Mouse (Mus musculus): ENCODE data around the gene Chd4.

DNA sequence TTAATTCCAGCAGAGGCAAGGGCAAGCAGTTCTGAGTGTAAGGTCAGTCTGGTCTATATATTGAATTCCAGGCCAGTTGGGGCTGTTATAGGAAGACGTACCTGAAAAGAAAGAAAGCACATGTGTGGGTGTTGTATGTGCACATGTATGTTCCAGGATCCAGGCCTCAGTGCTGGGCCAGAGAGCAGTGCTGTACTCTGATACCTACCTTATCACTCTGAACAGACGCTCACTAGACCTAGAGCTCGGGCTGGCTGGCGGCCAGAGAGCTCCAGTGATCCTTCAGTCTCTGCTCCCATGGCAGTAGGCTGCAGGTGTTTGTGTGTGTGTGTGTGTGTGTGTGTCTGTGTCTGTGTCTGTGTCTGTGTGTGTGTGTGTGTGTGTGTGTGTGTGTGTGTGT, 8.4 kb downstream of the Chd4 start:
- TF ChIP-seq MAX (IDR thresholded peaks at IDR 0.05; ENCODE audit: low read depth) (no peak), POLR2A (IDR thresholded peaks at IDR 0.05; ENCODE audit: insufficient read length, low read depth) (no peak), CEBPB (IDR thresholded peaks at IDR 0.05; ENCODE audit: insufficient read depth, poor library complexity, severe bottlenecking) (no peak), POLR2AphosphoS2 (IDR thresholded peaks at IDR 0.05; ENCODE audit: insufficient read length, low read depth) (no peak), TCF12 (IDR thresholded peaks at IDR 0.05; ENCODE audit: insufficient read depth, poor library complexity, severe bottlenecking) (no peak), USF1 (IDR thresholded peaks at IDR 0.05; ENCODE audit: low read depth) (no peak), SRF (IDR thresholded peaks at IDR 0.05; ENCODE audit: control insufficient read depth, insufficient read length, low read depth) (no peak), MYOG (IDR thresholded peaks at IDR 0.05; ENCODE audit: control insufficient read depth in 1 of 3, insufficient read depth in 1 of 3, insufficient read length in 2 of 3, low read depth in 2 of 3) (no peak)
